Comparison of ENCODE assay signal across 15 mouse cellular contexts in the genomic region with DNA sequence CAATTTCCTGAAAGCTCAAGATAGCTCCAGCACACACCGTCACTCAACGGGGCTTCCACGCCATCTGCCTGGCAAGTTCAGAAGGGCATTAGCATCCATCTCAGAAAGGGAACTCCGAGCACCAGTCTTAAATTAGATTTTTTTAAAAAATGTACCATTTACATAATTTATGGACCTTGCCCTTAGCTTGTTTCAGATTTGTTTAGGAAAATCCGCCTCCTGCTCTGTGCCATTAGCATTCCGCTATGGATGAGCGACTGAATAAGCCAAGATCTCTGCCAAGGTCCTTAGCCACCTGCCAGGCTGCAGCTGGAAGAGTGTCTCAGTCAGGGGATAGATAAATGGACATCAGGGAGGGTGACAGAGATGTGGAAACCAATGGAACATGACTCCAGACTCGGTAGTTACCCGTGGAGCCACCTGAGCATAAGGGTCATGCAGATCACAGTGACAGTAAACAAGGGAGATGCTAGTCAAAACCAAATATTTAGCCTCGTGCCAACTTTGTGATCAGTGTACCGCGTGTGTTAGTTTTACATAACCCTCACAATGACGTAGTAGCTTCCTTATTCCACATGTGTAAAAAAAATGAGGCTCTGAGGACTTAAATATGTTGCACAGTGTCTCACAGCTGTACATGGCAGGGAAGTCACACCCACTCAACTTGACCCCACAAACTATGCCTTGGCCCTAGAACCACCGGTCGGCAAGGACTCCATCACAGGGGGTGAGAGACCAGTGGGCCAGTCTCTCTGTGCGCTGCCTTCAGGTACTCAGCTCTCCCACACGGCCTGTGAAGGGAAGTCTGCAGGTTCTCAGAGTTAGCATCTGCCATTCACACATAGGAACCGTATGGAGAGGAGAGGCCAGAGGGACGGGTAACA. TPM values are rescaled to one million over a fixed set of nuclear protein-coding genes. Genes with fewer than 3 reads are reported as not detected.
DNase-seq lines count a peak whose midpoint lies in the region; ATAC-seq and TF ChIP-seq lines count a peak whose summit lies in the region.
"Had no signal": no experiment of that assay in that cellular context is flagged by ENCODE, and none has a peak within 500 bp of the region (broad histone marks: within the 10 kb centered on the region; RNA-seq: fewer than 3 reads in every experiment).

No protein-coding gene starts in this region.

- WGBS in midbrain, embryonic 14.5 days, result 64% methylated on average over 19 of the region's 19 CpGs
- 80% methylated on average over 19 of the region's 19 CpGs for WGBS in midbrain, embryonic 11.5 days

- H3K4me3 ChIP-seq in midbrain, embryonic 14.5 days (replicated peaks; ENCODE audit: low read depth, low read length), result no peak overlapping the region
- no peak overlapping the region for H3K4me3 ChIP-seq in midbrain, embryonic 11.5 days (ENCODE audit: low read depth, low read length)
- H3K4me3 ChIP-seq in gastrocnemius, adult 2 months, result no peak overlapping the region
- H3K4me3 ChIP-seq: erythroblast, embryonic 14.5 days; layer of hippocampus, adult 2 months; myocyte had no signal

- no peak overlapping the region for H3K4me2 ChIP-seq in midbrain, embryonic 14.5 days (ENCODE audit: low read length)
- H3K4me2 ChIP-seq in midbrain, embryonic 11.5 days, result no peak overlapping the region
- H3K4me2 ChIP-seq: heart, embryonic 11.5 days had no signal

- 0 out of 2 replicates have a peak overlapping the region, but pooled peaks have one; percentile 46 for H3K27ac ChIP-seq in midbrain, embryonic 14.5 days (replicated peaks; ENCODE audit: low read depth, low read length)
- no peak overlapping the region for H3K27ac ChIP-seq in midbrain, embryonic 11.5 days (ENCODE audit: low read depth, low read length)
- H3K27ac ChIP-seq in gastrocnemius, adult 2 months, result no peak overlapping the region
- H3K27ac ChIP-seq: layer of hippocampus, adult 2 months; liver, embryonic 14.5 days had no signal

- DNase-seq in cerebellum, postnatal 14 days, result peak; percentile 56 to 62
- no peak for DNase-seq in cerebellum, adult 11 months
- DNase-seq in midbrain, embryonic 14.5 days, result peak; percentile 61
- no peak for DNase-seq in midbrain, embryonic 11.5 days (ENCODE audit: low spot score, missing footprints)
- peak; percentile 75 to 87 for DNase-seq in kidney, postnatal 36 days
- no peak for DNase-seq in layer of hippocampus, postnatal 36 days
- no peak for DNase-seq in gastrocnemius, adult 2 months
- no peak for DNase-seq in heart, postnatal 36 days
- DNase-seq: right cerebral cortex, postnatal 14 days had no signal

- intact Hi-C loops in gastrocnemius, adult 2 months (cut with DNase I), result no loop called here
- intact Hi-C loops in heart, postnatal 36 days (cut with DNase I), result no loop called here

- no peaks in the 10 kb centered on the region for H3K27me3 ChIP-seq in midbrain, embryonic 14.5 days (ENCODE audit: control insufficient read depth, insufficient read depth, low read length)
- H3K27me3 ChIP-seq in midbrain, embryonic 11.5 days (ENCODE audit: control insufficient read depth, insufficient read depth, low read length), result no peaks in the 10 kb centered on the region

- H3K9ac ChIP-seq in midbrain, embryonic 14.5 days (replicated peaks; ENCODE audit: low read length), result no peak overlapping the region
- no peak overlapping the region for H3K9ac ChIP-seq in midbrain, embryonic 11.5 days (ENCODE audit: low read length)
- H3K9ac ChIP-seq: liver, embryonic 14.5 days had no signal

- no peak for TF ChIP-seq CTCF in gastrocnemius, adult 2 months (IDR thresholded peaks at IDR 0.05)

- peak; percentile 58; the same call in 1 of the 2 replicates for ATAC-seq in midbrain, embryonic 14.5 days (ENCODE audit: low FRiP score, low TSS enrichment)
- ATAC-seq in midbrain, embryonic 11.5 days (ENCODE audit: low FRiP score), result no peak

- H3K4me1 ChIP-seq in midbrain, embryonic 14.5 days (ENCODE audit: control insufficient read depth, insufficient read depth, low read length), result peaks cover 4% of the 10 kb centered on the region; the same call in 1 of the 2 replicates
- H3K4me1 ChIP-seq in midbrain, embryonic 11.5 days (ENCODE audit: control insufficient read depth, insufficient read depth, low read length), result no peaks in the 10 kb centered on the region; the same call in 1 of the 2 replicates

- no peaks in the 10 kb centered on the region for H3K36me3 ChIP-seq in midbrain, embryonic 14.5 days (ENCODE audit: control insufficient read depth, insufficient read depth, low read length)
- no peaks in the 10 kb centered on the region for H3K36me3 ChIP-seq in midbrain, embryonic 11.5 days (ENCODE audit: control insufficient read depth, insufficient read depth, low read length)

- no peaks in the 10 kb centered on the region for H3K9me3 ChIP-seq in midbrain, embryonic 14.5 days (ENCODE audit: control insufficient read depth, low read length)
- no peaks in the 10 kb centered on the region for H3K9me3 ChIP-seq in midbrain, embryonic 11.5 days (ENCODE audit: control insufficient read depth, low read length)

RNA-seq across cellular contexts. Expression of gene 9130230L23Rik, which starts 58.2 kb away (rescaled TPM):
- not detected in 2 replicates for polyA plus RNA-seq in midbrain, embryonic 14.5 days (2014; fragmentation: Nextera tagmentation; extraction: Ambion mirVana)
- polyA plus RNA-seq in midbrain, embryonic 11.5 days (2014; fragmentation: Nextera tagmentation; extraction: Ambion mirVana), result not detected in 2 replicates
- not detected for total RNA-seq in layer of hippocampus, postnatal 36 days (2021)
- total RNA-seq in gastrocnemius, adult 2 months (2021), result under 1 TPM in 1 of 2 experiments, not detected in 1; 0.28 TPM
- total RNA-seq in heart, postnatal 36 days (2021), result not detected
- total RNA-seq: layer of hippocampus, adult 2 months; MEL had no signal
- polyA plus RNA-seq: erythroblast, embryonic 14.5 days had no signal

Comparison
In these comparisons a context has a peak if more than half of its experiments do, and no peak if none do; other contexts are left out.
1. DNase-seq: peak in cerebellum, postnatal 14 days (2 of 2), midbrain, embryonic 14.5 days (single experiment) and kidney, postnatal 36 days (2 of 2); none in cerebellum, adult 11 months (single experiment), midbrain, embryonic 11.5 days (single experiment), layer of hippocampus, postnatal 36 days (0 of 2), gastrocnemius, adult 2 months (single experiment) and heart, postnatal 36 days (0 of 2).